Mouse (Mus musculus) hindbrain, embryonic 16.5 days (tissue): Measurements from ENCODE around the gene Kyat1. TPM values are rescaled to one million over a fixed set of nuclear protein-coding genes. Genes with fewer than 3 reads are reported as not detected.
A peak's percentile ranks its signal among the peaks of the same experiment; 100 is the strongest.

Experiments
- ATAC-seq: fragments of 200-750 bp; cut with Nextera tagmentation; 2 replicates; pipeline ENCODE4 v1.8.0; 2017; ENCODE audit warnings: moderate TSS enrichment, moderate library complexity
- H3K27ac ChIP-seq: fragments of 300-500 bp; sonication (generic); 2 replicates; pipeline ENCODE4 v1.5.1; 2014; ENCODE audit warnings: low read depth, mild to moderate bottlenecking, control low read depth, low read length, moderate library complexity
- H3K27me3 ChIP-seq: fragments of 300-500 bp; sonication (generic); replicated peaks from 2 replicates; pipeline ENCODE4 v1.6.1; 2014; ENCODE audit warnings: low read length; ENCODE audit not compliant: control insufficient read depth, insufficient read depth
- H3K36me3 ChIP-seq: fragments of 300-500 bp; sonication (generic); 2 replicates; pipeline ENCODE4 v1.6.1; 2014; ENCODE audit warnings: mild to moderate bottlenecking, low read length, moderate library complexity, mixed read lengths; ENCODE audit not compliant: control insufficient read depth, insufficient read depth
- H3K4me1 ChIP-seq: fragments of 300-500 bp; sonication (generic); 2 replicates; pipeline ENCODE4 v1.6.1; 2014; ENCODE audit warnings: low read depth, low read length; ENCODE audit not compliant: control insufficient read depth, insufficient read depth
- H3K4me2 ChIP-seq: fragments of 300-500 bp; sonication (generic); 2 replicates; pipeline ENCODE4 v1.6.1; 2014; ENCODE audit warnings: mild to moderate bottlenecking, low read length, control low read depth, moderate library complexity
- H3K4me3 ChIP-seq: fragments of 300-500 bp; sonication (generic); 2 replicates; pipeline ENCODE4 v1.5.1; 2014; ENCODE audit warnings: mild to moderate bottlenecking, low read length, control low read depth, moderate library complexity
- H3K9ac ChIP-seq: fragments of 300-500 bp; sonication (generic); 2 replicates; pipeline ENCODE4 v1.6.1; 2014; ENCODE audit warnings: low read depth, mild to moderate bottlenecking, control low read depth, low read length, moderate library complexity
- H3K9me3 ChIP-seq: fragments of 300-500 bp; sonication (generic); 2 replicates; pipeline ENCODE4 v1.6.1; 2014; ENCODE audit warnings: mild to moderate bottlenecking, low read length, moderate library complexity; ENCODE audit not compliant: control insufficient read depth
- WGBS: fragments of 180-500 bp; shearing (Covaris S2); extraction: QIAGEN DNeasy Blood & Tissue Kit; methylation state at CpG from one replicate; pipeline ENCODE4 v1.1.7; 2014; 5-methylcytosine and 5-hydroxymethylcytosine counted together
- polyA plus RNA-seq: library from polyadenylated mRNA; unstranded; fragments of >200 nt; fragmentation: Nextera tagmentation; extraction: Ambion mirVana; gene quantifications from 2 replicates; pipeline ENCODE4 v1.2.1, GENCODE M21; 2015

Kyat1 gene
- polyA plus RNA-seq: 14.8 and 15.2 TPM in 2 replicates

DNA sequence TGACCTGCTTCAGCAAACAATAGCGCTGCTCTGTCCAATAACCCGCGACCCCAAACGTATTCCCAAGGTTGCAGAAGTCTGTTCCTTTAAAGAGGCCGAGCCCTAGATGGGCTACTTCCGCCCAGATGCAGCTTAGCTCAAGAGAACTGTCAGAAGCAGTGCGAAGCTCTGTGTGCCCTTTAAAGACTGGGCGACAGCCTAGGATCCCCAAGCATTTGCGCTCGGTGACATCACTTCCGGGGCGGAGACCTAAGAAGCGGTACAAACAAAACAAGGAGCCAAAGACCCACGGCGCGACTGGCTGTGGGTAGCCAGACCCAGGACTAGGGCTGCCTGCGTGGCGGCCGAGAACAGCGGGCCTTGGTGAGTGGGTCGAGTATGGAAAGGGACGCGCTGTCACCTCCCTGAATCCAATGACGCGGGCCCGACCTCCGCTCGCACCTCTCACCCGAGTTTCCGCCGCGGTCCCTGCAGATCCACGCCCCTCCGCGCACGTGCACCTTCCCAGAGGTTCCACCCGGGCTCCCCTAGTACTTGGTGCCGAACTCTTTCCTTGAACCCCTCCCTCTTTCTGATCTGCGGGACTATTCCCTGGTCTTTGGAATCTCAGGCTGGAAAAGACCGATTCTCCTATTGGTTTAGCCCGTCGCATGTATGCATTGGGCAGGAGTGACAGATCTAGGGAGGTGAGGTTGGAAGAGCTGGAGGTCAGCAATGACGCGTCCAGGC, at the start of gene Kyat1:
TSS of gene Kyat1 (minus strand) at position 219 of the 729 bp plus-strand sequence.
- peaks cover 11% of the 10 kb centered on the region for H3K4me1 ChIP-seq
- ATAC-seq: peak; percentile 99
- under 1% methylated on average over 44 of the region's 44 CpGs for WGBS

DNA sequence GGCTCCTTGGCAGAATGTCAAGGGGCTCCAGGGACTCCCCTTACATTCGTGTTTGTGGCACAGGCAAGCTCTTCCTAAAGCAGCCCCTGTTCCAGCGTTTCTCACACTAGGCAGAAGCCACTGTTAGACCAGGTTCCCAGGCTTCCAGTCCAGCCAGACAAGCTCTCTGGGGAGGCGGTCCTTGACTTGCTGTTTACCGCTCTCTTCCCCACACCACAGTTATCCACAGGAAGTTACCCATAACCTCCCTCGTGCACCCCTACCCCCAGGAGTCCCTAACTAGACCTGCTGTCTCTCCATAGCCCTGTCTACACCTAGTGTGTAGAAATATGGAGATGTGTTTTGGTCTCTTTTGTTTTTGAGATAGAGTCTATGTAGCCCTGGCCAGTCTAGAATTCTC, 48.2 kb upstream of the Kyat1 start:
- H3K9me3 ChIP-seq: no peaks in the 10 kb centered on the region
- ATAC-seq: no peak
- H3K9ac ChIP-seq: no peak overlapping the region

More for the DNA sequence above, at the start of gene Kyat1:
- H3K27ac ChIP-seq: peak within 1 kb of the TSS; percentile 77
- H3K4me3 ChIP-seq: peak within 1 kb of the TSS; percentile 65
- no peaks in the 10 kb centered on the region for H3K9me3 ChIP-seq
- H3K4me2 ChIP-seq: peak within 1 kb of the TSS; percentile 64
- peak within 1 kb of the TSS; percentile 67 for H3K9ac ChIP-seq
- no peaks in the 10 kb centered on the region for H3K27me3 ChIP-seq
- no peaks in the 10 kb centered on the region for H3K36me3 ChIP-seq

DNA sequence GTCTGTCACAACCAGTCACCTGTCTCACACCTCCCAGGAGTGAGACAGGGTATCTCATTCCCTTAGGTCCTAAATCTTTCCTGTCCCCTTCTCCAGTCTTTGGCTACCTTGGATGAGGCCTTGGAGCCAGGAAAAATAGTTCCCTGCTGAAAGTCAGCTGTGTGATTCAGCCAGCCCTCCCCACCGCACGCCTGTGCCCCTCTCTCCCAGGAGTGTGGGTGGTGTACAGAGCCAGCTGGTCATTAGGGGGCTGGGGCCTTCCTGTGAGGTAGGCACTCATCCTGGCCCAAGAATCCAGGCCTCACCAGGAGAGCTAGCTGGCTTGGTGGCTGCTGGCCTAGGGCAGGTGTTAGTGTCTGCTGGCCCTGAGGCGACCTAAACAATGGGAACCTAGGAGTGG, 46.9 kb upstream of the Kyat1 start:
- no peak for ATAC-seq
- WGBS: 77% methylated on average over 3 of the region's 3 CpGs
- H3K36me3 ChIP-seq: peaks cover 28% of the 10 kb centered on the region

More for the DNA sequence above, 48.2 kb upstream of the Kyat1 start:
- Histone ChIP-seq H3K27me3 (no peaks in the 10 kb centered on the region), H3K4me1 (no peaks in the 10 kb centered on the region; the same call in 1 of the 2 replicates), H3K4me3 (no peak overlapping the region), H3K27ac (no peak overlapping the region), H3K36me3 (peaks cover 35% of the 10 kb centered on the region), H3K4me2 (no peak overlapping the region)
- 82% methylated on average over 5 of the region's 5 CpGs for WGBS

DNA sequence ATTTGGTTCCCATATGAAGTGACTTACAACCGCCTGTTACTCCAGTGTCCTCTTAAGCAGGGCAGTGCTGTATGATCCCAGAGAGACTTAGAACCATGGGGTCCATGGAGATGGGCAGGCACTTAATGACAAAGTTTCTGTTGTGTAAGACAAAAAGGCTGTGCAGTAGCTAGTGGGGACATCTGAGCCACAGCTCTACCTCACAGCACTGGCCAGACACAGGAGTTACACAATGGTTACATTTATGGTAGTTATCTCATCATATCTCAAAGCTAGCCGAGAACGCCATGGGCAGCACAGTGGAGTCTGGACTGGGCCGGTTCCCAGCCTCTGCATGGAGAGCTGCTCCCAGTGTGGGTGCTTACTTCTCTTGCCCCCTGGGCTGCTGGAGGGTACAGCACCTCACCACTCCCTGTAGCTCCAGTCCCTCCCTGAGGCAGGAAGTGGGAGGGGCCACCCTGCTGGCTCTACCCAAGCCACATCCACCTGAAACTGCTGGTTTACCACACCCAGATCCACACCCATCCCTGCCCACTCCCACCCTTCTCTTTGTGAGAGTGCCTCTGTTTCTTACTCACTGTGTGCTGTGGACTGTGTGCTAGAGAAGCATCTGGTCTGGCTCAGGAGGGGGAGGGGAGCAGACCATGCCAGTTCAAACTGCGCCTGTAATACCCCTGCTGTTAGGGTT, 45.9 kb upstream of the Kyat1 start:
- H3K9ac ChIP-seq: no peak overlapping the region

More for the DNA sequence above, 46.9 kb upstream of the Kyat1 start:
- Histone ChIP-seq H3K4me1 (no peaks in the 10 kb centered on the region; the same call in 1 of the 2 replicates), H3K27ac (no peak overlapping the region), H3K4me3 (no peak overlapping the region), H3K9me3 (no peaks in the 10 kb centered on the region), H3K4me2 (no peak overlapping the region), H3K9ac (no peak overlapping the region), H3K27me3 (no peaks in the 10 kb centered on the region)

DNA sequence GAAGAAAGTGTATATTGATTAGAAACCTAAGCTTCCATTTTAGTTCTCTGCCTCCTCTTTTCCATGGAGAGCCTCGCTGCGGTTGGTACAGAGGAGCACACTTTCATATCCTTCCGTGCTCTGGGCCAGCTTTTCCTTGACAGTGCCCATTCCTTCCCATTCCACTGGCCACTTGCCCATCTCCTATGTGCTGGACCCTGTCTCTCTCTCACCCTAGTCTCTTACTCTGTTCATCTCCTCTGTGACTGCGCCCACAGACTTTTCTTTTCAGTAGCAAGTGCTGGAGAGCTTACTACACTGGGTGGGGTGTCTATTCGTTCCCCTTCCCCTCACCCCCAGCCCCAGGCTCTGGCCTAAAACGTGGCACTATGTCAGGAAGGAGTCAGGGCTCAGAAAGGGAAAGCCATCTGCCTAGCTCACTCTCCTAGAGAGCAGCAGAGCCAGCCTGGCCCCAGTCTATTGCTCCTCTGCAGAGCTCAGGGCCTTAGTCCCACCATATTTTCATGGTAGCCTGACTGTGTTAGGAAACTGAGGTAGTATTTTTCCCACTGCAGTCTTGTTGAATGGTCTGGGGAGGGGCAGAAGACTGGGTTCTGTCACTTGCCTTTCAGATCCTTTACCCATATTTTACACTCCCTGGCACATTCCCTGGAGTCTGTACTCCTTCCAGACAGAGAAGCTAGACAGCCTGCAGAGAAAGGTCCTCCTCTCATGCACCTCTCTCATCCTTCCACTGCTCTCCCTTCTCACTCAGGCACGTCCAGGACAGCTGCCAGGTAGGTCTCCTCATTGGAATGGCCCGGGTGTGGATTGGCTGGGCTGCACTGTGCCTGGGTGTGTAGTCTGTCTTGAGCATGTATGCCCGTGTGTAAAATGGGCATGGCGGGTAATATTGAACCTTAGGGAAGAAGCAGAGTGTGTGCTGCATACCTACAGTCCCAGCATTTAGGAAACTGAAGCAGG, 44.8 kb upstream of the Kyat1 start:
- Histone ChIP-seq H3K4me3 (no peak overlapping the region), H3K4me2 (no peak overlapping the region), H3K27ac (no peak overlapping the region), H3K36me3 (peaks cover 10% of the 10 kb centered on the region), H3K9ac (no peak overlapping the region), H3K9me3 (no peaks in the 10 kb centered on the region), H3K27me3 (no peaks in the 10 kb centered on the region), H3K4me1 (no peaks in the 10 kb centered on the region; the same call in 1 of the 2 replicates)
- no peak for ATAC-seq
- 89% methylated on average over 10 of the region's 10 CpGs for WGBS

More for the DNA sequence above, 45.9 kb upstream of the Kyat1 start:
- Histone ChIP-seq H3K36me3 (peaks cover 18% of the 10 kb centered on the region), H3K4me3 (no peak overlapping the region), H3K4me2 (no peak overlapping the region), H3K9me3 (no peaks in the 10 kb centered on the region), H3K27ac (no peak overlapping the region), H3K27me3 (no peaks in the 10 kb centered on the region), H3K4me1 (no peaks in the 10 kb centered on the region; the same call in 1 of the 2 replicates)
- no peak for ATAC-seq
- 81% methylated on average over 5 of the region's 5 CpGs for WGBS

DNA sequence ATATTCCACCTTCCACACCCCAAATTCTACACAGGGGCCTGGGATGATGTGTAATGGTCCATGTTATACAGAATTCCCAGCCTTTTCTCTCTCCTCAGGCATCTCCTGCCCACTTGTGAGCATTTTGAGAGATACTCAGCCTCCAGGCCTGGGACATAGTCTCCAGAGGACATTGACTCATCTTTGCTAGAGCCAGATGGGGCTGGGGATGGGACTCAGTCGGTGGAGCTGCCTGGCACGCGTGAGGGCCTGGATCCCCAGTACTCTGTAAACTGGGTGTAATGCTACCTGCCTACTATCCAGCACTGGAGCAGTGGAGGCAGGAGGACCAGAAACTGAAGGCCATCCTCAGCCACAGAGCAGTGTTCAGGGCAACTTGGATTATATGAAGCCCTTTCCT, 43.5 kb upstream of the Kyat1 start:
- Histone ChIP-seq H3K27me3 (no peaks in the 10 kb centered on the region), H3K9ac (no peak overlapping the region), H3K27ac (no peak overlapping the region), H3K4me3 (no peak overlapping the region), H3K36me3 (peaks cover 4% of the 10 kb centered on the region; the same call in 1 of the 2 replicates), H3K4me2 (no peak overlapping the region), H3K9me3 (no peaks in the 10 kb centered on the region), H3K4me1 (no peaks in the 10 kb centered on the region; the same call in 1 of the 2 replicates)
- no peak for ATAC-seq
- WGBS: 96% methylated on average over 3 of the region's 3 CpGs

DNA sequence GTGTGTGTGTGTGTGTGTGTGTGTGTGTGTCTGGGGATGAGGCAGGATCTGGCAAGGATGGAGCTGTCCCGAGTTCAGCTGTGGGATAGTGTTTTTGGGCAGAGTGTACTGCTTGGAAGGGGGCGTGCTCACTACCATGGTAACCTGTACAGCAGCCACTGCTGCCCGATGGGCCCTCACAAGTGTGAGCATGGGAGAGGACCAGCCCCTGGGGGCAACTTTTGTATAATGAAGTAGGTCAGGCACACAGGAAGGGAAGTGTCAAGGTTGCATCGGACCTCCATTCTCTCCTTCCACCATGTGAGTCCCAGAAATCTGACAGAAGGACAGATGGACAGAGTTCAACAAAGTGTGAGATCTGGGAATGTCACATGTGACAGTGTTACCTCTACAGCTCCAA, 42.0 kb upstream of the Kyat1 start:
- H3K27me3 ChIP-seq: no peaks in the 10 kb centered on the region
- H3K9me3 ChIP-seq: no peaks in the 10 kb centered on the region
- ATAC-seq: no peak
- H3K27ac ChIP-seq: no peak overlapping the region
- no peak overlapping the region for H3K4me2 ChIP-seq
- no peak overlapping the region for H3K4me3 ChIP-seq
- WGBS: 67% methylated on average over 4 of the region's 4 CpGs
- peaks cover 2% of the 10 kb centered on the region; the same call in 1 of the 2 replicates for H3K4me1 ChIP-seq
- no peak overlapping the region for H3K9ac ChIP-seq
- peaks cover 6% of the 10 kb centered on the region; the same call in 1 of the 2 replicates for H3K36me3 ChIP-seq

DNA sequence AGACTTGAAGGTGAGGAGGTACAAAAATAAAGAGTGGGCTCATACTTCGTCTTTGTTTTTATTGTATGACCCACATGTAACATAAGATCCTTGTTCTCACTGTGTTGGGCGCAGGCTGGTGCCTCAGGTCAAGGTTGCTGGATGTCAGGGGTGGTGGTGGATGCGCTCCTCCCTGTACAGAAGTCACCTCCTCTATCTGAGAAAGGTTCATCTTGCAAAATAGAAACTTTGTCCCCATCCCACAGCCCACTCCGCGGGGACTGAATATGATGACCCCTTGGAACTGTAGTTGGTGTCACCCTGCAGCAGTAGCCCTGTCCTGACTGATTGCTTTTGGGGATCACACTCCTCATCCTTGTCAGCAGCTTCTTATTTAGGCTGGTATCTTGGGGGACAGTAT, 41.4 kb upstream of the Kyat1 start:
- no peak for ATAC-seq
- peaks cover 6% of the 10 kb centered on the region; the same call in 1 of the 2 replicates for H3K4me1 ChIP-seq
- H3K9me3 ChIP-seq: no peaks in the 10 kb centered on the region
- H3K27me3 ChIP-seq: no peaks in the 10 kb centered on the region
- 95% methylated on average over 5 of the region's 5 CpGs for WGBS
- no peak overlapping the region for H3K27ac ChIP-seq
- no peak overlapping the region for H3K4me2 ChIP-seq
- no peak overlapping the region for H3K4me3 ChIP-seq
- peaks cover 6% of the 10 kb centered on the region; the same call in 1 of the 2 replicates for H3K36me3 ChIP-seq
- H3K9ac ChIP-seq: no peak overlapping the region
